Mouse (Mus musculus): ENCODE results near the gene Mpzl3.

DNA sequence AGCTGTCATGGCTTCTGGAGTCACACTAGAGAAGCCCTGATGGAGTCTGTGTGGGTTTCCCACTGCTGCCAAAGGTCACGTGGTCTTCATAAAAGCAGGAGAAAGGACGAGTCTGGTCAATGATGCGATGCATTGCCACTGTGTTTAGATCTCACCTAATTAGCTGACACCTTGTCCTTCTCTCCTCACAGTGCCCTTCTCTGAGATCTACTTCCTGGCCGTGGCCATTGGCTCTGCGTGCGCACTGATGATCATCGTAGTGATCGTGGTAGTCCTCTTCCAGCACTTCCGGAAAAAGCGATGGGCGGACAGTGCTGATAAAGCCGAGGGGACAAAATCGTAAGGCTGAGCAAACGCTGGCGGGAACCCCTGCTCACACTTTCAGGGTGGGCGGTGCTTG is 8.0 kb upstream of the Mpzl3 start:
- TF ChIP-seq CTCF (IDR thresholded peaks at IDR 0.05; ENCODE audit: control insufficient read depth, insufficient read depth, low read length), result no peak
- TF ChIP-seq POLR2A (IDR thresholded peaks at IDR 0.05; ENCODE audit: borderline replicate concordance, control insufficient read depth, low read depth, low read length), result no peak

Measured in bone marrow, adult 2 months (tissue).